Mouse (Mus musculus) frontal cortex, postnatal 14 days (tissue): ENCODE data around the gene Gnat1.

ENCODE experiments used
- DNase-seq, 2 experiments: peaks; one replicate each; pipeline ENCODE4 v3.0.0; 2022; ENCODE audit warnings: low spot score in 2 of 2

The Gnat1 gene

DNA sequence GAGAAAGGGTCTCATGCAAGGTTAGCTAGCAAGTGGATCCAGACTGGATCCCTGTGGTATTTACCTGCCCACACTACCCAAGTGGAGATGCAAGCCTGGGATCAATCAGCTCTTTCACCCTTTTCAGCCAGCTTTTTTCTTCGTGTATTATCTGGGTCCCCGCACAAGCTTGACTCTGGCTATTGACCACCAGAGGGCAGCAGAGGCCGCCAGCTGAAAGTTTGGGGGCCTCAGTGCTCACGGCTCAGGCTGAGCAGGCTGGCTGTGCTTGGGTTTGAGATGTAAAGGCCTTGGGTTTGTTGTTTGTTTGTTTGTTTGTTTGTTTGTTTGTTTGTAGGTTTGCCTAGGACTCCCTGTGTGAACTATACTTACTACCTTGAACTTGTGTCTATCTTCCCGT, 33.9 kb downstream of the Gnat1 start:
- DNase-seq = peak in 1 of 2 experiments; percentile 66

- no peak for DNase-seq
Observed at GRCm38 (mm10) chr9:107645153-107645510, 34.4 kb downstream of the Gnat1 start.

- DNase-seq = peak; percentile 80 to 89
Observed at GRCm38 (mm10) chr9:107644495-107645152, 34.9 kb downstream of the Gnat1 start.

- no peak for DNase-seq
Observed at GRCm38 (mm10) chr9:107643544-107644214, 35.8 kb downstream of the Gnat1 start.

DNA sequence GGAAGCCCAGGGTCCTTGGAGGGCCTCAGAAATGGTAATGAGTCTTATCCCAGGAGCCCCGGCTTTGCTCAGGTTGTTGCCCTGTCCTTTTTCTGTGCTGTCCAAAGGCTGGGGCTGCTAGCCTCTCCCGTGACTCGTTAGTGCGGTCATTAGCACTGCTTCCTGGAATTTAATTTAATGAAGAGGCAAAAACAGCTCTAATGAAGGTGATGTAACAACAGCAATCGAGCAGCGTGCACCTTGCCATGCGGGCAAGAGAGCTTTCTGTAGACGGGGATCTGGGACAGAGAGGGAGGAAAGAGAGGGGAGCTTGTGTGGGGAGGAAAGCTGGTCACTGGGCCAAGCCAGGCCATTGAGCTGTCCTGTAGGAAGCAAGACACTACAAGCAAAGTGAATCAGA, 37.8 kb downstream of the Gnat1 start:
- no peak for DNase-seq

DNA sequence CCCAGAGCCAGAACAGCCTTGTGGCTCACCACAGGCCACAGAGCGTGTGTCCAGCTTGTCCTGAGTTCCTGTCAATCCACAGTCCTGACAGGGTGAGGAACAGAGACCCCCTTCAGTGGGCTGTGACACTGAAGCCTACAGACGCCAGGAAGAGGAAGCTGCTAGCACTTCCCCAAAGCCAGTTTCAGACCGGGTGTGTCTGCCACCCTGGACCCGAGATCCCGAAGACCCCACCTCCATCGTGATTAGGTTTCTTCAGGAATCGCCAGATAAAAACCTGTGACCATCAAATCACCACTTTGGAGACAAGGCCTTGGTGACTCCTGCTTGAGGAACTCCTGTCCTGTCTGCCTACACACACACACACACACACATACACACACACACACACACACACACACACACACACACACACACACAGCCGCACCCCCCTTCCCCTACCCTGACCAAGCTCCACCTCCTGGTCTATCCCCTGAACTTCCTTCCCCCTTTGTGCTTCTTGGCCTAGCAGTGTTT, 39.2 kb downstream of the Gnat1 start:
- DNase-seq = no peak

- DNase-seq = no peak
Observed at GRCm38 (mm10) chr9:107637070-107637469, 42.4 kb downstream of the Gnat1 start.

DNA sequence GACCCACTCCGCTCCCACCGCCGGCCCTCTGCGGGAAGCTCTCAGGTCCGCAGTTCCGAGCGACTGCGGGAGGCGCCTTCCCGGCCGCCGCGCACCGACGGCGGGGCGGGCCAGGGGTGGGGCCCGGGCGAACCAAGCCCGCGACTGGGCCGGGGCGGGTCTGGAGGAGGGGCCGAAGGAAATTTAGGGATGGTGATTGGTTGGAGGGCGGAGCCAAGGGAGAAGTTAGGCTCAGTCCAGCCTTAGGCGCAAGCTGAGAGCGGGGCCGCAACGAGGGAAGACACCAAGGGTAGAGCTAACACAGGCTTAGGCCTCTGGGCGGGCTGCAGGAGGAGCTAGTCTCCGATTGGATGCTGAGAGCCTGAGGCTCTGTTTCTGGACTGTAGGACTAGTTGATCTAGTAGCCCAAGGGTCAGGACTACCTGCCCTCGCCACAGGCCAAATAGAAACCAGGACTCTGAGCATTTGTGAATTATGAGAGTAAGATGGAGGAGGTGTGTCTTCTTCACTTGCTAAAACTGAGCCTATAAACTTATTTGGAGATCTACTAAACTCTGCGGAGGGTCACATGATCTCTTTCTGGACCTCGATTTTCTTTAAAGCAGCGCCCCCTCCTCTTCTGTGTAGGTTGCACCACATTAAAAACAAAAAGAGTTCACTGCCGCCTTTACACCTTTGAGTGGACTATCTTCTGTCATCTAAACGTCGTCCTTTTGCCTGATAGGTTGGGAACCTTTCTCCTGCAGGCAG, 44.1 kb downstream of the Gnat1 start, which contains the start of gene Gnai2:
Gene Gnai2, minus strand, starts transcription at position 89 of the 750 bp plus-strand sequence.
- peak; percentile 90 to 91 for DNase-seq

DNA sequence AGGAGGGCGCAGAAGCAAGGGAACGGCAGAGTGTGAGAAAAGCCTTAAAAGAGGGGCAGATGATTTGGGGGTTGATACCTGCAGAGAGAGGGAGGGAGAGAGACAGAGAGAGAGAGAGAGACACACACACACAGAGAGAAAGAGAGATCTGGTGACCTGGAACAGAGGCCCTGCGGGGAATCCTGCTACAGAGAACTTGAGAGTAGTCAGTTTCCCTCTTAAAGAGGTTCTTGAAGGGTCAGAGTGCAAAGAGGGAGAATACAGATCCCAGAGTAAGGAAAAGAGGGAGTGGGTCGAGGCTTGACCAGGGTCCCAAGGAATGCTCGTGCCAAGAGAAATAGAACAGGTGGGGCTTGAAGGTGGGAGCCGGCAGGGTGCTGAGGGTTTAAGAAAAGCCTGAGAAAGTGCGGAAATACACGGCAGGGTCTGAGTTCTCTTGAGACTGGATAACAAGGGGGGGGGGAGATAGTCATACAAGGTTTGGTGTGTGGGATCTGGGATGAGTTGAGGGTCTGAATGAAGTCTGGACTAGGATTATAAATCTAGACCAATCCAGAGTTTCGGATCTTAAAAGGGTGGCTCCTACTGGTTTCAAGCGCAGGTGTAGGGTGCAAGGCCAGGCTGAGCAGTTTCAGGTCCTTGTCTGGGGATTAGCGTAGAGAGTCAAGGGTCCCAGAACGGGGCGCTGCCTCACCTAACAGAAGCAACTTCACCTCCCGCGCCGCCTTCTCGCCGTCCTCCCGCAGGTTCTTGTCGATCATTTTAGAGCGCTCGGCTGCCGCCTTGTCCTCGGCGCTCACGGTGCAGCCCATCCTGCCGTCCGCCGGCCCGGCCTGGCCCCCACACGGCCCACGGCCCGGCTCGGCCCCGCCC, 44.9 kb downstream of the Gnat1 start:
- DNase-seq = no peak

DNA sequence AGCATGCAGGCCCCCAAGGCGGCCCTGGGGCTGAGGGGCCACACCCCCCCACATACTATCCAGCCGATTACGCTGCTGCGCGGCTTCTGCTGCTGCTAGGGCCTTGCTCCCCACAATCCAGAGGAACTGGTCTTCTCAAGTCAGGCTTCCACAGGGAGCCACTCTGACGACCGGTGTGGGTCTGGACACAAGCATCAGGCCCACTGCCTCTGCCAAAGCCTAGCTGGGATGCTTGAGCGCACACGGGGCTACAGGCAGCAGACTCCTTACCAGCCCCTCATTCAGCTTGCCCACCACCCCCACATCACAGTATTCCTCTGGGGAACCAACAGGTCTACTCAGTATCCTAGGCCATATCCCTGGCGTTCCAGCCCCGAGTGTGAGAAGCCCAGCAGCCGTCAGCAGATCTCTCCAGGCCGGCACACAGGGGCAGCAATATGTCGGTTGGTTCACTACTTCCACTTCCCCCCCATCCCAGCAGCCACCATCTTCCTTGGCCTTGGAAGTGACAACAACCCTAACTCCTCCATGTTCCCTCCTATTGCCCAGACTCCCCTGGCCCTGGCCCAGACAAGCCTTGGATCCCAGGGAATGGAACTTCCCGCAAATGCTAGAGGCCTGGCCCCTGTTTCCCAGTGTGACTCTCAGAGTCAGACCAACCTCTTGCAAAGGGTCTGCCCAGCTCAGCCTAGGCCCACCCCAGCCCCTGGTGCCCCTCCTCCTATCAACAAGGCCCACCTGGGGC, 45.7 kb downstream of the Gnat1 start:
- DNase-seq = no peak

DNA sequence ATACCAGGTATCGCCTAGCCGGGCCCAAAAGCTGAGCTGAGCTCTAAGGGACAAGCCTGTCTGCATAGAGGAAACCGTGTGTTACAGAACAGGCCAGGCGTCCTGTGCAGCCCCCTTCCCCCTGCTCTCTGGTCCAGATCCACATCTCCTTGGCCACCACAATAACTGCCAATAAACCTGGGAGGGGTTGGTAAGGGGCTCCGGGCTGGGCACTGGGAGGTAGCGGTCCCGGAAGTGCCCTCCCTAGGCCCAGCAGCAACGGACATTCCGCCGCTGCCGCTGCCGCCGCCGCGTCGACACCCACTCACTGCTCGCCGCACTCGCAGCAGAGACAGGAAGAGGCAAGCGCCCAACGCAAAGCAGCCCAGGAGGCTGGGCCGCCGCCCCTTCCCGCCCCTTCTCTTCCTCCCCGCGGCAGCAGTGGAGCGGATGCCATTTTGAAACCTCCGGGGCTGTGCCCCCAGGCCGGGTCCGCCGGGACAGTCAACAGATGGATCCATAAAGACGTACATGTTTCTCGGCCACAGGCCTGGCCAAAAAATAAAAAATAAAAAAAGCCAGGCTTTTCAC, 46.3 kb downstream of the Gnat1 start:
- DNase-seq = peak in 1 of 2 experiments; percentile 55

- DNase-seq = no peak
Observed at GRCm38 (mm10) chr9:107632478-107632877, 47.0 kb downstream of the Gnat1 start.

DNA sequence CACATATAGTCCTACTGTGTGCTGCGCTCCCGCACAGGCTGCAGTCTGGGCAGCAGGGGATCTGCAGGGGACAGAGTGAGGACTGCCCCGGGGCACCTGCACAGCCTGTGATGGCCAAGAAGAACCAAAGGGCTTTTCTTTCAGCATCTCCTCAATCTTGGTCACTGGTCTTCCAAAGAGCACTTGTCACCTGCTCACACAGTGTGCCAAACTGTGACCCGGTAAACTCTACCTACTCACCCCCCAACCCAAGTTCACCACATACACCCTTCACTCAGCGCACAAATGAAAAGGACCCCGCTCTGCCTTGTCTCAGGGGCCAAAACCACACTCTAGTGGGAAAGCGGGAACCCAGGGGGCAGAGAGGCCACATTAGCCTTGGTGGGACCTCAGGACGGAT, 47.7 kb downstream of the Gnat1 start:
- DNase-seq = no peak

DNA sequence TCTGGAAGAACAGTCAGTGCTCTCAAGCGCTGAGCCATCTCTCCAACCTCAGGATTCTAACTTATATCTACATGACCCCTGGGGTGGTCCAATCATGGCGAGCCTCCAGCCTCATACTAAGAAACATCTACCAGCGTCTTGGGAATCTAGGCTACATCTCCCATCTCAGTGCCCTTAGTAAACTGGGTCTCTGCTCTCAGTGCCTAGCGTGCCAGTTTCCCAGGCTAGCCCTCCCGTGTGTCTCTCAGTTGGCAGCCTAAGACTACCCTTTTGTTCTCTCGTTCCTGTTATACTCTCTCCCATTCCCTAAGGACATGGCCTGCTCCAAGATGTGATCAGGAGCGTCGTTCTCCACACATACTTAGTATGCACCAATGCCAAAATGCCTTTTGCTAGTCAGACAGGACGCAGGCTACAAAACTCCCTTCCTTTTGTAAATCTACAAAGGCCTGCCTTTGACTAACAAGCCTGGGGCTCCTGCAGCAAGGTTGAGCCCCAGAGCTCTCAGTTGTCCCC, 48.1 kb downstream of the Gnat1 start:
- no peak for DNase-seq

DNA sequence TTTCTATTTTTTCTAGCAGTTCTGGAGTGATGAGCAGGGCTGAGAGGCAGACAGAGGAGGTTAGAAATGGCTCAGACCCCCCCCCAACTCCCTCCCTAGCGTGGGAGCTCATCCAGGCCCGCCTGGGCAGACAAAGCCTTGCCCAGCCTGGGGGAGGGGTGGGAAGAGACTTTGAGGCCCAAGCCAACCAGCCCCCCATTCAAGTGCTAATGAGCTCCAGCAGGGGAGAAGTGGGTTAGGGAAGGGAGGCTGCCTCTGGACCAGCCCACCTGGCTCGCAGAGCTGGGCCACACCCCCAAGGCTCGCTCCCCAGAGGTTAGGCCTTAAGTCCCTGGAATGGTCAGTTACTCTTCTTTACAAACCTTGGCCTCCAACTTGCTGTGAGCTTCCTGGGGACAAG, 48.9 kb downstream of the Gnat1 start:
- peak in 1 of 2 experiments; percentile 64 for DNase-seq

GRCm38 (mm10) chr9:107629901-107630425, 49.5 kb downstream of the Gnat1 start:
- DNase-seq = peak in 1 of 2 experiments; percentile 58

DNA sequence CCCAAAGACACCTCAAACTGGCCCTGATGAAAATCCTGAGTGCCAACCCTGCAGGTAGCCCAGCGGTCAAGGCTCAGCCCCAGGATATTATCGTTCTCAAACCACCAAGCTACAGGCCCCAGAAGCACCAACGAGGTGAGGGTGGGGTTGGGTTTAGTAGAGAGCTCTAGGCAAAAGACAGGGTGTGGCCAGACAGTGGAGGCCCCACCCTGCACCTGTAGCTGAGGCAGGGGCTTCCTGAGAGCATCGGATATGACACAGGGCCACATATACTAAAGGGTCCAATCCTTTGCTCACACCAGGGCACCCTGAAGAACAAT, 50.1 kb downstream of the Gnat1 start:
- DNase-seq = no peak

GRCm38 (mm10) chr9:107628721-107629410, 50.6 kb downstream of the Gnat1 start:
- DNase-seq = no peak

- no peak for DNase-seq
Observed at GRCm38 (mm10) chr9:107627387-107628255, 51.9 kb downstream of the Gnat1 start.
